Mouse (Mus musculus) lung, embryonic 14.5 days (tissue): Measurements from ENCODE around the gene Rccd1. TPM values are rescaled to one million over a fixed set of nuclear protein-coding genes. Genes with fewer than 3 reads are reported as not detected.

Experiments used
- ATAC-seq: fragments of 200-750 bp; cut with Nextera tagmentation; 2 replicates; pipeline ENCODE4 v1.8.0; 2017; ENCODE audit warnings: mild to moderate bottlenecking, moderate TSS enrichment, moderate library complexity; ENCODE audit not compliant: insufficient read depth
- DNase-seq: peaks from one replicate; pipeline ENCODE4 v3.0.0-alpha.2; 2015
- H3K27ac ChIP-seq: fragments of 300-500 bp; sonication (generic); 2 replicates; pipeline ENCODE4 v1.5.1; 2014; ENCODE audit warnings: low read depth, mild to moderate bottlenecking, moderate library complexity
- H3K27me3 ChIP-seq: fragments of 300-500 bp; sonication (generic); 2 replicates; pipeline ENCODE4 v1.6.1; 2014; ENCODE audit warnings: low read length, control low read depth; ENCODE audit not compliant: insufficient read depth
- H3K36me3 ChIP-seq: fragments of 300-500 bp; sonication (generic); 2 replicates; pipeline ENCODE4 v1.6.1; 2014; ENCODE audit warnings: control low read depth; ENCODE audit not compliant: insufficient read depth
- H3K4me1 ChIP-seq: fragments of 300-500 bp; sonication (generic); 2 replicates; pipeline ENCODE4 v1.6.1; 2014; ENCODE audit warnings: antibody characterized with exemption, control low read depth; ENCODE audit not compliant: insufficient read depth
- H3K4me2 ChIP-seq: fragments of 300-500 bp; sonication (generic); 2 replicates; pipeline ENCODE4 v1.6.1; 2014; ENCODE audit warnings: mild to moderate bottlenecking
- H3K4me3 ChIP-seq: fragments of 300-500 bp; sonication (generic); 2 replicates; pipeline ENCODE4 v1.5.1; 2014; ENCODE audit warnings: low read depth, low read length
- H3K9ac ChIP-seq: fragments of 300-500 bp; sonication (generic); 2 replicates; pipeline ENCODE4 v1.6.1; 2014
- H3K9me3 ChIP-seq: fragments of 300-500 bp; sonication (generic); 2 replicates; pipeline ENCODE4 v1.6.1; 2016; ENCODE audit warnings: low read depth, low read length, control low read depth
- CTCF ChIP-seq: IDR thresholded peaks from 2 replicates; pipeline ENCODE4 v1.5.1; 2016; ENCODE audit warnings: antibody characterized with exemption, low read depth
- WGBS: fragments of 180-500 bp; shearing (Covaris S2); extraction: QIAGEN DNeasy Blood & Tissue Kit; methylation state at CpG from one replicate; pipeline ENCODE4 v1.1.7; 2014; 5-methylcytosine and 5-hydroxymethylcytosine counted together
- polyA plus RNA-seq: library from polyadenylated mRNA; unstranded; fragments of >200 nt; fragmentation: Nextera tagmentation; extraction: Ambion mirVana; gene quantifications from 2 replicates; pipeline ENCODE4 v1.2.1, GENCODE M21; 2014

Gene Rccd1
- polyA plus RNA-seq, 1 experiment from 2014 or later, result 11.0 TPM

DNA sequence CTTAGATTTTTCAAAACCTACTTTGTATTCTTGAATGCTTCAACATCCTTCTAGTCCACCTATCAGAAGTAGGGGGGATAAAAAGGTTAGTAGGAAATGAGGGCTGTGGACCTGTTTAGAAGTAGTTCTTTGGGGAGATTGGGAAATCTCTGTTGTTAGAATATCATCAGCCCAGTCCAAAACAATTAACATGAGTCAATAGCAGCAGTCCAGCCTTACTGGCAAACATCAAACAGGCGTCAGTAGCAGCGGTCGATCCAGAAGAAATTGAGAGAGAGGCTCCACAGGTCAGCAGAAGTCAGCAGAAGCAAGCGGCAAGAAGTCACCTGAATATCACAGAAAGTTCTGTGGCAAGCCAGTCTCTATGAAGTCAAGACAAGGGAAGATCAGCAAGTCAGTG is 79.4 kb downstream of the Rccd1 start:
- WGBS, result 83% methylated on average over 4 of the region's 4 CpGs
- ATAC-seq (no peak), DNase-seq (no peak)
- Histone ChIP-seq H3K27me3 (no peaks in the 10 kb centered on the region), H3K9me3 (no peaks in the 10 kb centered on the region), H3K4me3 (no peak overlapping the region), H3K4me2 (no peak overlapping the region), H3K4me1 (no peaks in the 10 kb centered on the region), H3K36me3 (peaks cover 8% of the 10 kb centered on the region; the same call in 1 of the 2 replicates), H3K27ac (no peak overlapping the region), H3K9ac (no peak overlapping the region)
- TF ChIP-seq CTCF, result no peak

Other genes with a start within 250 kb of the Rccd1 start
- 629 and 635 TPM in 2 replicates for gene Idh2, start 209.1 kb downstream of the Rccd1 start, polyA plus RNA-seq
- 11.9 and 12.8 TPM in 2 replicates for gene Sema4b, start 137.6 kb downstream of the Rccd1 start, polyA plus RNA-seq
- 66.4 and 67.4 TPM in 2 replicates for gene Cib1, start 91.6 kb downstream of the Rccd1 start, polyA plus RNA-seq
- gene Gdpgp1, start 91.6 kb downstream of the Rccd1 start, polyA plus RNA-seq, result 3.9 and 4.0 TPM in 2 replicates
- 0.50 and 0.71 TPM in 2 replicates for gene Ttll13, start 78.1 kb downstream of the Rccd1 start, polyA plus RNA-seq
- gene Ngrn, start 63.2 kb downstream of the Rccd1 start, polyA plus RNA-seq, result 40.1 and 41.0 TPM in 2 replicates
- gene Vps33b, start 54.8 kb downstream of the Rccd1 start, polyA plus RNA-seq, result 11.6 and 12.1 TPM in 2 replicates
- 205 and 206 TPM in 2 replicates for gene Prc1, start 30.0 kb downstream of the Rccd1 start, polyA plus RNA-seq
- gene Unc45a, start 16.6 kb upstream of the Rccd1 start, polyA plus RNA-seq, result 34.3 and 35.3 TPM in 2 replicates
- 17.2 and 17.9 TPM in 2 replicates for gene Hddc3, start 18.6 kb upstream of the Rccd1 start, polyA plus RNA-seq
- gene Man2a2, start 46.9 kb upstream of the Rccd1 start, polyA plus RNA-seq, result 20.1 and 23.9 TPM in 2 replicates
- gene Fes, start 63.5 kb upstream of the Rccd1 start, polyA plus RNA-seq, result 10.1 and 12.0 TPM in 2 replicates
- 18.0 and 19.4 TPM in 2 replicates for gene Furin, start 81.0 kb upstream of the Rccd1 start, polyA plus RNA-seq
- 40.8 and 42.0 TPM in 2 replicates for gene Blm, start 210.7 kb upstream of the Rccd1 start, polyA plus RNA-seq